Mouse (Mus musculus) embryonic facial prominence, embryonic 10.5 days (tissue): ENCODE measurements around the gene Mrps18b. TPM values are rescaled to one million over a fixed set of nuclear protein-coding genes. Genes with fewer than 3 reads are reported as not detected.
A peak's percentile ranks its signal among the peaks of the same experiment; 100 is the strongest.

Experiments
- DNase-seq: peaks from one replicate; pipeline ENCODE4 v3.0.0-alpha.2; 2017; ENCODE audit warnings: low spot score
- H3K27ac ChIP-seq: fragments of 300-500 bp; sonication (generic); replicated peaks from 2 replicates; pipeline ENCODE4 v1.5.1; 2016; ENCODE audit warnings: mild to moderate bottlenecking
- H3K27me3 ChIP-seq: fragments of 300-500 bp; sonication (generic); replicated peaks from 2 replicates; pipeline ENCODE4 v1.6.1; 2016; ENCODE audit warnings: low read depth, mild to moderate bottlenecking; ENCODE audit not compliant: poor library complexity, severe bottlenecking
- H3K36me3 ChIP-seq: fragments of 300-500 bp; sonication (generic); replicated peaks from 2 replicates; pipeline ENCODE4 v1.6.1; 2016; ENCODE audit warnings: mild to moderate bottlenecking, moderate library complexity
- H3K4me1 ChIP-seq: fragments of 300-500 bp; sonication (generic); 2 replicates; pipeline ENCODE4 v1.6.1; 2016
- H3K4me3 ChIP-seq: fragments of 300-500 bp; sonication (generic); 2 replicates; pipeline ENCODE4 v1.5.1; 2016; ENCODE audit warnings: mild to moderate bottlenecking, moderate library complexity
- H3K9me3 ChIP-seq: fragments of 300-500 bp; sonication (generic); 2 replicates; pipeline ENCODE4 v1.6.1; 2016; ENCODE audit warnings: mild to moderate bottlenecking
- WGBS: fragments of 180-500 bp; shearing (Covaris S2); methylation state at CpG from one replicate; pipeline ENCODE4 v1.1.7; 2016; 5-methylcytosine and 5-hydroxymethylcytosine counted together
- polyA plus RNA-seq: library from polyadenylated mRNA; unstranded; fragments of >200 nt; fragmentation: Nextera tagmentation; extraction: Ambion mirVana; gene quantifications from 2 replicates; pipeline ENCODE4 v1.2.1, GENCODE M21; 2016

Mrps18b gene
- polyA plus RNA-seq, 1 experiment from 2014 or later, result 96.0 TPM

DNA sequence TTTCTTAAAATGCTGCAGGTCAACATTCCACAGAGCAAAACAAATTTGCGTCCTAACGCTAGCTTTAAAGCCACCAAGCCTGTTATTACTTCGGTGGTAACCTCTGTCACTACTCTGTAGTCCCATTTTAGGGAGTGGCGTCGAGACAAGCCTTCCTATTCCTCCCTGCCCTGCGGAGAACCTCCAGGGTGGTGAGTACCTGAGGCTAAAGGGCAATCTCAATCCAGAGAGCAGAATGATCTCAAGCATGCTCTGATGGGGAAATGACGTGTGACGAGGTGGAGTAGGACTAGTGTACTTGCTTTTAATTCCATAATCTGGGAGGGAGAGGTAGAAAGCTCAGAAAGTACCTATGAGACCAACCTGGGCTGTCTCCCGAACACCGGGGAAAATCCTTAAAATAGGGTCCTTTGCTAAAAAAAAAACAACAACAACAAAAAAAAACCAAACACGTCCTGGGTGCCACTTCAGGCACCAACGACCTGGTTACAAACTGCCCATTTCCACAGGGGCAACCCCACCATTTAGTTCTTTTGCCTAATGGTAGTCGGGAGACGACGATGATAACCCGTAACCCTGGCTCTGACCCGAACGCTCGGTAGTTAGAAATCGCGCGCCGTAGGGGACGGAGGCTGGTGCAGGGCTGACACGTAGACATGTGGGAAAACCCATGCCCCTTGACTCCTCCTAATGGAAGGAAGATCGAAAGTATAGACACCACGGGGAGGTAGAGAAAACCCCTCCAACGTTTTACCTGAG lies 472 bp downstream of the Mrps18b start:
- no peaks in the 10 kb centered on the region for H3K9me3 ChIP-seq
- peaks cover 60% of the 10 kb centered on the region for H3K36me3 ChIP-seq
- no peak for DNase-seq
- peak overlapping the region; percentile 97 for H3K27ac ChIP-seq
- no peaks in the 10 kb centered on the region for H3K27me3 ChIP-seq
- H3K4me1 ChIP-seq, result peaks cover 26% of the 10 kb centered on the region
- WGBS, result 4% methylated on average over 28 of the region's 28 CpGs
- H3K4me3 ChIP-seq, result peak overlapping the region; percentile 83

- Histone ChIP-seq H3K27ac (no peak overlapping the region), H3K9me3 (no peaks in the 10 kb centered on the region), H3K4me1 (peaks cover 21% of the 10 kb centered on the region), H3K27me3 (no peaks in the 10 kb centered on the region), H3K36me3 (peaks cover 55% of the 10 kb centered on the region), H3K4me3 (peak overlapping the region; percentile 83)
- 86% methylated on average over 6 of the region's 6 CpGs for WGBS
- DNase-seq, result no peak
These were observed 1.2 kb downstream of the Mrps18b start for GRCm38 (mm10) chr17:35914975-35915374.

- DNase-seq, result peak; percentile 96
- H3K4me3 ChIP-seq, result peak within 1 kb of the TSS; percentile 79
- peaks cover 20% of the 10 kb centered on the region for H3K4me1 ChIP-seq
- H3K36me3 ChIP-seq, result peaks cover 81% of the 10 kb centered on the region
- peak within 1 kb of the TSS; percentile 88 for H3K27ac ChIP-seq
- H3K9me3 ChIP-seq, result no peaks in the 10 kb centered on the region
- H3K27me3 ChIP-seq, result no peaks in the 10 kb centered on the region
- 4% methylated on average over 25 of the region's 25 CpGs for WGBS
These were observed 6.2 kb downstream of the Mrps18b start, which contains the start of gene Atat1 for GRCm38 (mm10) chr17:35909919-35910369. Gene Atat1 (minus strand): TSS chr17:35910075.

- Histone ChIP-seq H3K36me3 (peaks cover 84% of the 10 kb centered on the region), H3K4me1 (peaks cover 18% of the 10 kb centered on the region), H3K4me3 (peak overlapping the region; percentile 79), H3K27me3 (no peaks in the 10 kb centered on the region), H3K27ac (peak overlapping the region; percentile 88), H3K9me3 (no peaks in the 10 kb centered on the region)
- 24% methylated on average over 20 of the region's 20 CpGs for whole genome bisulfite sequencing
- DNase-seq, result no peak
These were observed 6.8 kb downstream of the Mrps18b start for GRCm38 (mm10) chr17:35909186-35909918.

- no peak overlapping the region for H3K27ac ChIP-seq
- H3K36me3 ChIP-seq, result peaks cover 84% of the 10 kb centered on the region
- H3K4me3 ChIP-seq, result no peak overlapping the region
- H3K4me1 ChIP-seq, result peaks cover 18% of the 10 kb centered on the region
- no peaks in the 10 kb centered on the region for H3K9me3 ChIP-seq
- WGBS, result 84% methylated on average over 2 of the region's 2 CpGs
- no peaks in the 10 kb centered on the region for H3K27me3 ChIP-seq
- no peak for DNase-seq
These were observed 8.6 kb downstream of the Mrps18b start for GRCm38 (mm10) chr17:35907609-35908008.

DNA sequence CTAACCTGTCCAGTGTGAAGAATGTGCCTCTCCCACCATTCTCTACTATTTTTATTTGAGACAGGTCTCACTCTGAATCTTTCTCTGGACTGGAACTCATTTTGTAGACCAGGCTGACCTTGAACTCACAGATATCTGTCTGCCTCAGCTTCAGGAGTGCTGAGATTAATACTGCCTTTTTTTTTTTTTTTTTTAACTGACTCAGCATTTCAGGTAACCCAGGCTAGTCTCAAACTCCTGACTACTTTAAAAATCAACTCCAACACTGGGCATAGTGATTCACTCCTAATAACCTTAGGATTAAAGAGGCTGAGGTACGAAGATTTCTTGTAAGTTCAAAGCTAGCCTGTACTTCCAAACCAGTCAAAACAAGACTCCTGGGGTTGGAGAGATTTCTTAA lies 10.6 kb downstream of the Mrps18b start:
- Histone ChIP-seq H3K4me1 (peaks cover 18% of the 10 kb centered on the region), H3K27ac (no peak overlapping the region), H3K9me3 (no peaks in the 10 kb centered on the region), H3K4me3 (no peak overlapping the region), H3K27me3 (no peaks in the 10 kb centered on the region), H3K36me3 (peaks cover 85% of the 10 kb centered on the region)
- WGBS, result 92% methylated on average over 1 of the region's 1 CpGs
- DNase-seq, result no peak

- Histone ChIP-seq H3K9me3 (no peaks in the 10 kb centered on the region), H3K27ac (no peak overlapping the region), H3K4me1 (peaks cover 9% of the 10 kb centered on the region), H3K36me3 (peaks cover 100% of the 10 kb centered on the region), H3K27me3 (no peaks in the 10 kb centered on the region), H3K4me3 (no peak overlapping the region)
- DNase-seq, result no peak
- 80% methylated on average over 4 of the region's 4 CpGs for WGBS
These were observed 12.2 kb downstream of the Mrps18b start for GRCm38 (mm10) chr17:35903992-35904355.

GRCm38 (mm10) chr17:35903343-35903991 lies 12.7 kb downstream of the Mrps18b start:
- H3K27me3 ChIP-seq, result no peaks in the 10 kb centered on the region
- H3K9me3 ChIP-seq, result no peaks in the 10 kb centered on the region
- 93% methylated on average over 9 of the region's 9 CpGs for WGBS
- H3K4me3 ChIP-seq, result no peak overlapping the region
- peaks cover 4% of the 10 kb centered on the region for H3K4me1 ChIP-seq
- peaks cover 98% of the 10 kb centered on the region for H3K36me3 ChIP-seq
- DNase-seq, result no peak
- H3K27ac ChIP-seq, result no peak overlapping the region

DNA sequence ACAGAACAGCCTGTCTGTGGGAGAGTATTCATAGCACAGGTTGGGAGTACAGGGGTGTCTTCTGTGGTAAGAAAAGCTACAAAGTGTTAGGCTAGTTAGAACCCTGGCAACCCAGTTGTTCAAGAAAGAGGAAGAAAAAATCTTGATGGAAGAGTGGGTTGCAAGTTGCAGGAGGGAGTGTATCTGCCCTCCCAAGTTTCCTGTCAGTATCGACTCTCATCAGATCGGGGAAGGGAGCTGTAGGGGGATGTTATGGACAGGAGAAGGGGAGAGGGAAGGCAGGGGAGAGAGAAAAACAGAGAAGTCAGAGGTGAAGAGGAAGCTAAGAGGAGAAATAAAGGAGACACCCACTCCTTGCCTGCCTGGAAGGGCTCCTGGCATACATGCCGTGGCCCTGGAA lies 15.6 kb downstream of the Mrps18b start:
- H3K4me3 ChIP-seq, result no peak overlapping the region
- H3K36me3 ChIP-seq, result peaks cover 80% of the 10 kb centered on the region
- H3K27ac ChIP-seq, result no peak overlapping the region
- H3K27me3 ChIP-seq, result no peaks in the 10 kb centered on the region
- H3K9me3 ChIP-seq, result no peaks in the 10 kb centered on the region
- 87% methylated on average over 3 of the region's 3 CpGs for WGBS
- DNase-seq, result no peak
- peaks cover 23% of the 10 kb centered on the region for H3K4me1 ChIP-seq

DNA sequence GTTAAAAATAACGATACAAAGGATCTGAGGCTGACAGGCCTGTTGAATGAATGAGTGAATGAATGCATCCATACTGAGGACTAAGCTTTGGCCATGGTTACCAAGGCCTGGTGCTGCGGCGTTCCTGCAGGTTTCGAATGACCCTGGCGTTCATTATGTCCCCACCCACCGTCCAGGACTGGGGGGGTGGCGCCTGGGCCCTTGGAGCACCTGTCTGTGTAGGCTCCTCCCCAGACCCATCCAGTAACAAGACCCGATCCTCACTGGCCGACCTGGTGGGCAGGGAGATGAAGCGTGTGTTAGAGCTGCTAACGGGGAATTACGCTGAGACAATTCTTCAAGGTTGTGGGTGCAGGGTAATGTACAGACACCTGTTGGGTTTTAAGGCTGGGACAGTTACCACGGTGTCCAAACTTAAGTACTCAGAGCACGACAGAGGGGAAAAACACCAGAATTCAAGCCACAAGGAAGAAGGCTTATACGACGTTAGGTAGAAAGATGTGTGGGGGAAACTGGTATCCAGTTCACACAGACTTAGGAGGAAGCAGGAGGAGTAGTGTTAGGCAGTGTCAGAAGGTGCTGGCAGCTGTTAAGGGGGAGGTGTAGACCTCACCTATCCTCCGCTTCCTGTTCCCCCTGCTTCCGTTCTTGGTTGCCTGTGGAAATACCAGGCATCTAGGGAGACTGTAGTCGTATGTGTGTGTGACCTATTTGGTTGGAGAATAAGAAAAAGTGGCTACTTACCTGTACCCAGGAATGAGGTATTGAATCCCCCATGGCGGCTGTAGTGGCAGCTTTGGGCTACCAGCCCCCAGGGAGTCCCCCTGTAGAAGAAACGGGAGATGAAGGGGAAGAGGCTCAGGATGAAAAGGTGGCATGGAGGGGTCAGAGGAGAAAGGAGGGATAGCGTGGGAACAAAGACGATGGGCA lies 18.3 kb downstream of the Mrps18b start:
- Histone ChIP-seq H3K36me3 (peaks cover 79% of the 10 kb centered on the region), H3K4me3 (peak overlapping the region; percentile 74), H3K27me3 (no peaks in the 10 kb centered on the region), H3K4me1 (peaks cover 25% of the 10 kb centered on the region), H3K9me3 (no peaks in the 10 kb centered on the region), H3K27ac (peak overlapping the region; percentile 96)
- peak; percentile 34 for DNase-seq
- 46% methylated on average over 23 of the region's 23 CpGs for WGBS

- Histone ChIP-seq H3K9me3 (no peaks in the 10 kb centered on the region), H3K36me3 (peaks cover 79% of the 10 kb centered on the region), H3K4me3 (peak within 1 kb of the TSS; percentile 74), H3K27ac (peak within 1 kb of the TSS; percentile 96), H3K4me1 (peaks cover 25% of the 10 kb centered on the region), H3K27me3 (no peaks in the 10 kb centered on the region)
- DNase-seq, result peak; percentile 94
- WGBS, result under 1% methylated on average over 86 of the region's 86 CpGs
These were observed 19.2 kb downstream of the Mrps18b start, which contains the start of gene 2310061I04Rik for GRCm38 (mm10) chr17:35896781-35897643. Gene 2310061I04Rik (minus strand): TSS chr17:35897431.
